Comparison of ENCODE assay signal across 13 mouse cellular contexts in genomic region chr11:116586310-116586709, GRCm38 (mm10). TPM values are rescaled to one million over a fixed set of nuclear protein-coding genes. Genes with fewer than 3 reads are reported as not detected.
A peak's percentile ranks its signal among the peaks of the same experiment; 100 is the strongest.
DNase-seq lines count a peak whose midpoint lies in the region; ATAC-seq and TF ChIP-seq lines count a peak whose summit lies in the region.
"Had no signal": no experiment of that assay in that cellular context is flagged by ENCODE, and none has a peak within 500 bp of the region (broad histone marks: within the 10 kb centered on the region; RNA-seq: fewer than 3 reads in every experiment).

Aanat (plus strand) TSS chr11:116586432.

- no peak for DNase-seq in stomach, postnatal 0 days (ENCODE audit: low spot score)
- DNase-seq in left cerebral cortex, adult 11 months (ENCODE audit: low spot score): no peak
- DNase-seq in left cerebral cortex, postnatal 25 days (ENCODE audit: low spot score in 2 of 2): no peak

- H3K4me1 ChIP-seq in stomach, embryonic 15.5 days: peaks cover 5% of the 10 kb centered on the region; the same call in 1 of the 2 replicates
- H3K4me1 ChIP-seq in stomach, postnatal 0 days (replicated peaks; ENCODE audit: control insufficient read depth, insufficient read depth): no peaks in the 10 kb centered on the region
- H3K4me1 ChIP-seq in forebrain, embryonic 13.5 days: peaks cover 13% of the 10 kb centered on the region; the same call in 1 of the 2 replicates
- peaks cover 10% of the 10 kb centered on the region for H3K4me1 ChIP-seq in limb, embryonic 12.5 days (replicated peaks)

- H3K4me2 ChIP-seq in stomach, embryonic 15.5 days: peak within 1 kb of the TSS; percentile 27; the same call in 1 of the 2 replicates
- H3K4me2 ChIP-seq in stomach, postnatal 0 days (replicated peaks; ENCODE audit: low read depth): no peak within 1 kb of the TSS; the same call in 1 of the 2 replicates
- H3K4me2 ChIP-seq in forebrain, embryonic 13.5 days: peak within 1 kb of the TSS; percentile 42
- H3K4me2 ChIP-seq in limb, embryonic 12.5 days: peak within 1 kb of the TSS; percentile 43

- H3K9me3 ChIP-seq in stomach, embryonic 15.5 days: no peaks in the 10 kb centered on the region
- H3K9me3 ChIP-seq in stomach, postnatal 0 days (ENCODE audit: control insufficient read depth, low read length): no peaks in the 10 kb centered on the region
- no peaks in the 10 kb centered on the region for H3K9me3 ChIP-seq in forebrain, embryonic 13.5 days (replicated peaks)
- no peaks in the 10 kb centered on the region for H3K9me3 ChIP-seq in limb, embryonic 12.5 days

- peaks cover 7% of the 10 kb centered on the region; the same call in 1 of the 2 replicates for H3K27me3 ChIP-seq in stomach, embryonic 15.5 days (replicated peaks)
- no peaks in the 10 kb centered on the region for H3K27me3 ChIP-seq in stomach, postnatal 0 days (ENCODE audit: control insufficient read depth, insufficient read depth, low read length)
- H3K27me3 ChIP-seq in forebrain, embryonic 13.5 days: 0 out of 2 replicates have a peak, but pooled peaks cover 6% of the 10 kb centered on the region
- peaks cover 18% of the 10 kb centered on the region for H3K27me3 ChIP-seq in limb, embryonic 12.5 days

- H3K9ac ChIP-seq in stomach, embryonic 15.5 days: no peak within 1 kb of the TSS
- H3K9ac ChIP-seq in stomach, postnatal 0 days (ENCODE audit: low read length): no peak within 1 kb of the TSS
- H3K9ac ChIP-seq in forebrain, embryonic 13.5 days: no peak within 1 kb of the TSS
- peak within 1 kb of the TSS; percentile 42; the same call in 1 of the 2 replicates for H3K9ac ChIP-seq in limb, embryonic 12.5 days (replicated peaks)

- no peak within 1 kb of the TSS for H3K4me3 ChIP-seq in stomach, embryonic 15.5 days (replicated peaks)
- H3K4me3 ChIP-seq in stomach, postnatal 0 days (ENCODE audit: low read depth, low read length): no peak within 1 kb of the TSS
- no peak within 1 kb of the TSS for H3K4me3 ChIP-seq in forebrain, embryonic 13.5 days
- H3K4me3 ChIP-seq in limb, embryonic 12.5 days (replicated peaks): no peak within 1 kb of the TSS
- H3K4me3 ChIP-seq: erythroblast, embryonic 14.5 days had no signal

- intact Hi-C loops in left cerebral cortex, postnatal 25 days (cut with DNase I): loop anchor here (2.0 kb wide), 1 partner anchor 42 kb away; no protein-coding TSS in a partner anchor

- no peak within 1 kb of the TSS for H3K27ac ChIP-seq in stomach, embryonic 15.5 days
- no peak within 1 kb of the TSS for H3K27ac ChIP-seq in stomach, postnatal 0 days (replicated peaks)
- no peak within 1 kb of the TSS for H3K27ac ChIP-seq in forebrain, embryonic 13.5 days
- H3K27ac ChIP-seq in limb, embryonic 12.5 days: no peak within 1 kb of the TSS

- WGBS in stomach, embryonic 15.5 days: 64% methylated on average over 5 of the region's 5 CpGs
- WGBS in stomach, postnatal 0 days: 67% methylated on average over 5 of the region's 5 CpGs
- 66% methylated on average over 5 of the region's 5 CpGs for WGBS in forebrain, embryonic 13.5 days
- 63% methylated on average over 5 of the region's 5 CpGs for WGBS in limb, embryonic 12.5 days

- TF ChIP-seq CTCF in stomach, postnatal 0 days (IDR thresholded peaks at IDR 0.05; ENCODE audit: low read depth): no peak

- TF ChIP-seq EP300 in stomach, postnatal 0 days (optimal IDR thresholded peaks at IDR 0.05): no peak

- ATAC-seq in stomach, embryonic 15.5 days (ENCODE audit: insufficient read depth, low FRiP score, low read depth): no peak
- no peak for ATAC-seq in stomach, postnatal 0 days (ENCODE audit: low FRiP score, low TSS enrichment)
- no peak for ATAC-seq in forebrain, embryonic 13.5 days
- ATAC-seq in limb, embryonic 12.5 days (ENCODE audit: insufficient number of reproducible peaks, insufficient read depth, low FRiP score, low TSS enrichment, low read depth): no peak
- no peak for ATAC-seq in granulocyte monocyte progenitor cell, adult 5-6 weeks (replicated peaks; ENCODE audit: poor library complexity, severe bottlenecking)

- H3K36me3 ChIP-seq in stomach, embryonic 15.5 days: no peaks in the 10 kb centered on the region
- H3K36me3 ChIP-seq in stomach, postnatal 0 days (ENCODE audit: control insufficient read depth, insufficient read depth, low read length): no peaks in the 10 kb centered on the region
- H3K36me3 ChIP-seq in forebrain, embryonic 13.5 days (ENCODE audit: poor library complexity, severe bottlenecking): no peaks in the 10 kb centered on the region
- no peaks in the 10 kb centered on the region for H3K36me3 ChIP-seq in limb, embryonic 12.5 days

RNA-seq across cellular contexts. Expression of gene Aanat, which starts in this region (rescaled TPM):
- 0.09 TPM in 1 of 2 replicates, not detected in the other for polyA plus RNA-seq in stomach, embryonic 15.5 days (2015; fragmentation: Nextera tagmentation; extraction: Ambion mirVana)
- 0.10 TPM in 1 of 2 replicates, not detected in the other for polyA plus RNA-seq in stomach, postnatal 0 days (2015; fragmentation: Nextera tagmentation; extraction: Ambion mirVana)
- 0.25 and 0.39 TPM in 2 replicates for polyA plus RNA-seq in forebrain, embryonic 13.5 days (2015; fragmentation: Nextera tagmentation; extraction: Ambion mirVana)
- not detected in 2 replicates for polyA plus RNA-seq in limb, embryonic 12.5 days (2016; fragmentation: Nextera tagmentation; extraction: Ambion mirVana)
- not detected in 2 replicates for total RNA-seq in granulocyte monocyte progenitor cell, adult 5-6 weeks (2014; fragmentation: Nextera tagmentation)
- total RNA-seq in granulocyte monocyte progenitor cell, adult 5-6 weeks (2017): not detected in 2 replicates
- total RNA-seq in left cerebral cortex, postnatal 25 days (2021): 1 to 10 TPM in 1 of 2 experiments, under 1 TPM in 1; 0.64 to 1.5 TPM
- polyA plus RNA-seq: erythroblast, embryonic 14.5 days; gonadal fat pad, adult 2 months; large intestine, adult 2 months; lung, adult 2 months; neural tube, embryonic 11.5 days; small intestine, adult 2 months had no signal
